25 mouse cellular contexts compared by ENCODE assay signal in genomic region chr5:65122616-65123015, GRCm38 (mm10). TPM values are rescaled to one million over a fixed set of nuclear protein-coding genes. Genes with fewer than 3 reads are reported as not detected.
"Had no signal": no experiment of that assay in that cellular context is flagged by ENCODE, and none has a peak within 500 bp of the region (broad histone marks: within the 10 kb centered on the region; RNA-seq: fewer than 3 reads in every experiment).

No protein-coding gene starts in this region.

- H3K4me3 ChIP-seq: gastrocnemius, adult 2 months; heart, embryonic 10.5 days; heart, embryonic 12.5 days; heart, embryonic 15.5 days; hindbrain, embryonic 13.5 days; hindbrain, embryonic 15.5 days; kidney, embryonic 15.5 days; limb, embryonic 13.5 days; limb, embryonic 15.5 days; liver, embryonic 12.5 days had no signal

- H3K4me1 ChIP-seq: heart, embryonic 10.5 days; hindbrain, embryonic 13.5 days; hindbrain, embryonic 15.5 days; kidney, embryonic 15.5 days; limb, embryonic 15.5 days had no signal

- H3K27me3 ChIP-seq: heart, embryonic 12.5 days; heart, embryonic 15.5 days; hindbrain, embryonic 13.5 days; hindbrain, embryonic 15.5 days; kidney, embryonic 15.5 days; limb, embryonic 13.5 days; limb, embryonic 15.5 days; liver, embryonic 12.5 days had no signal

- H3K9me3 ChIP-seq: heart, embryonic 10.5 days; heart, embryonic 12.5 days; heart, embryonic 15.5 days; hindbrain, embryonic 13.5 days; hindbrain, embryonic 15.5 days; kidney, embryonic 15.5 days; limb, embryonic 13.5 days; limb, embryonic 15.5 days; liver, embryonic 12.5 days had no signal

- DNase-seq: gastrocnemius, adult 2 months; gastrocnemius, postnatal 10 days; gastrocnemius, postnatal 25 days; heart, adult 18-20 months; heart, postnatal 14 days; kidney, adult 18-20 months; kidney, adult 9 months; kidney, postnatal 14 days; kidney, postnatal 36 days; layer of hippocampus, adult 9-11 months; layer of hippocampus, postnatal 36 days; left cerebral cortex, postnatal 4 days had no signal

- H3K36me3 ChIP-seq: heart, embryonic 12.5 days; heart, embryonic 15.5 days; hindbrain, embryonic 13.5 days; hindbrain, embryonic 15.5 days; kidney, embryonic 15.5 days; limb, embryonic 13.5 days; limb, embryonic 15.5 days; liver, embryonic 12.5 days had no signal

- H3K9ac ChIP-seq: heart, embryonic 12.5 days; heart, embryonic 15.5 days; hindbrain, embryonic 13.5 days; hindbrain, embryonic 15.5 days; kidney, embryonic 15.5 days; limb, embryonic 13.5 days; limb, embryonic 15.5 days; liver, embryonic 12.5 days; liver, embryonic 14.5 days had no signal

- ATAC-seq: hindbrain, postnatal 0 days; intestine, embryonic 16.5 days; liver, embryonic 12.5 days had no signal

- H3K4me2 ChIP-seq: heart, embryonic 12.5 days; heart, embryonic 15.5 days; hindbrain, embryonic 13.5 days; hindbrain, embryonic 15.5 days; kidney, embryonic 15.5 days; limb, embryonic 13.5 days; limb, embryonic 15.5 days; liver, embryonic 12.5 days had no signal

- H3K27ac ChIP-seq: gastrocnemius, adult 2 months; heart, embryonic 10.5 days; heart, embryonic 15.5 days; hindbrain, embryonic 13.5 days; hindbrain, embryonic 15.5 days; hindbrain, postnatal 0 days; kidney, embryonic 15.5 days; kidney, postnatal 0 days; limb, embryonic 13.5 days; limb, embryonic 15.5 days; liver, embryonic 12.5 days; liver, embryonic 14.5 days had no signal

RNA-seq across cellular contexts. Expression of gene Tmem156, which starts 30.7 kb away (rescaled TPM):
- total RNA-seq: gastrocnemius, adult 2 months; gastrocnemius, postnatal 25 days; left cerebral cortex, postnatal 4 days had no signal
- polyA plus RNA-seq: heart, embryonic 15.5 days; hindbrain, embryonic 13.5 days; hindbrain, embryonic 15.5 days had no signal
